Mouse (Mus musculus) midbrain, embryonic 12.5 days (tissue): ENCODE results near the gene Nphp1. TPM values are rescaled to one million over a fixed set of nuclear protein-coding genes. Genes with fewer than 3 reads are reported as not detected.

Experiments used
- ATAC-seq: fragments of 200-750 bp; cut with Nextera tagmentation; 2 replicates; pipeline ENCODE4 v1.8.0; 2017; ENCODE audit warnings: low read depth, moderate TSS enrichment, moderate library complexity; ENCODE audit not compliant: low FRiP score
- H3K27ac ChIP-seq: fragments of 300-500 bp; sonication (generic); replicated peaks from 2 replicates; pipeline ENCODE4 v1.5.1; 2016; ENCODE audit warnings: mild to moderate bottlenecking
- H3K27me3 ChIP-seq: fragments of 300-500 bp; sonication (generic); 2 replicates; pipeline ENCODE4 v1.6.1; 2016; ENCODE audit warnings: mild to moderate bottlenecking
- H3K36me3 ChIP-seq: fragments of 300-500 bp; sonication (generic); 2 replicates; pipeline ENCODE4 v1.6.1; 2016
- H3K4me1 ChIP-seq: fragments of 300-500 bp; sonication (generic); 2 replicates; pipeline ENCODE4 v1.6.1; 2016
- H3K4me2 ChIP-seq: fragments of 300-500 bp; sonication (generic); replicated peaks from 2 replicates; pipeline ENCODE4 v1.6.1; 2016; ENCODE audit warnings: mild to moderate bottlenecking, moderate library complexity
- H3K4me3 ChIP-seq: fragments of 300-500 bp; sonication (generic); 2 replicates; pipeline ENCODE4 v1.5.1; 2016; ENCODE audit warnings: mild to moderate bottlenecking
- H3K9ac ChIP-seq: fragments of 300-500 bp; sonication (generic); replicated peaks from 2 replicates; pipeline ENCODE4 v1.6.1; 2016; ENCODE audit warnings: mild to moderate bottlenecking, moderate library complexity
- H3K9me3 ChIP-seq: fragments of 300-500 bp; sonication (generic); 2 replicates; pipeline ENCODE4 v1.6.1; 2016; ENCODE audit warnings: mild to moderate bottlenecking
- WGBS: fragments of 180-500 bp; shearing (Covaris S2); methylation state at CpG from one replicate; pipeline ENCODE4 v1.1.7; 2016; 5-methylcytosine and 5-hydroxymethylcytosine counted together
- polyA plus RNA-seq: library from polyadenylated mRNA; unstranded; fragments of >200 nt; fragmentation: Nextera tagmentation; extraction: Ambion mirVana; gene quantifications from 2 replicates; pipeline ENCODE4 v1.2.1, GENCODE M21; 2016

The Nphp1 gene
- polyA plus RNA-seq, 1 experiment from 2014 or later = 31.7 TPM

DNA sequence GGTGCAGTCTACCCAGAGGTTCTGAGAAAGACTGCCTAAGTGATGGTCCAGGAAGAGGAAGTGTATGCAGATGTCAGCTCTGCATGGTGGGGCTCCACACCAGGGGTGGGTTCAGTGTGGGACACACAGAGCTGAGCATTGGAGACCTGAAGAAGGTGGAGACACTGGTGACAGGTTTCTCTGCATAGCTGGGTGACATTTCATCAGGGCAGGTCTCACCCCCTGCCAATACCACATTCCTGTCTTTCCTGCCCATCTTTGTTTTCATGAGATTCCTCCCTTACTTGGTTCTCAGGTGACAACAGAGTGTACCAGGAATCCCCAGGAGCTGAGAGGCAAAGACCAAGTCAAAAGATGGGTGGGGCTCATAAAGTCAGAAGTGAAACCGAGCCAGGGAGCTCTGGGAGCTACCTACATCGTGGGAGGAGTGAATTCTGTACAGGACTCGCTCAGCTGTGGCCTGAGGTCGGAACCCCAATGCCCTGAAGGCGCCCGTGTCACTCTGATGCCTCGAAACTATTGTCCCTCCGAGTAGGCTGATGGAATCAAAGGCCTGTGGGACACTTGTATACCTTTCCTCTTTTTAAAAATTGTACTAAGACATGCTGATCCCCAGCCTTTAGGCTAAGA lies 69.7 kb downstream of the Nphp1 start:
- H3K27me3 ChIP-seq = no peaks in the 10 kb centered on the region
- H3K4me1 ChIP-seq = no peaks in the 10 kb centered on the region
- no peaks in the 10 kb centered on the region for H3K36me3 ChIP-seq
- H3K9me3 ChIP-seq = no peaks in the 10 kb centered on the region
- 75% methylated on average over 8 of the region's 8 CpGs for WGBS
- no peak overlapping the region for H3K4me2 ChIP-seq
- ATAC-seq = no peak
- no peak overlapping the region for H3K9ac ChIP-seq
- H3K4me3 ChIP-seq = no peak overlapping the region
- no peak overlapping the region for H3K27ac ChIP-seq

DNA sequence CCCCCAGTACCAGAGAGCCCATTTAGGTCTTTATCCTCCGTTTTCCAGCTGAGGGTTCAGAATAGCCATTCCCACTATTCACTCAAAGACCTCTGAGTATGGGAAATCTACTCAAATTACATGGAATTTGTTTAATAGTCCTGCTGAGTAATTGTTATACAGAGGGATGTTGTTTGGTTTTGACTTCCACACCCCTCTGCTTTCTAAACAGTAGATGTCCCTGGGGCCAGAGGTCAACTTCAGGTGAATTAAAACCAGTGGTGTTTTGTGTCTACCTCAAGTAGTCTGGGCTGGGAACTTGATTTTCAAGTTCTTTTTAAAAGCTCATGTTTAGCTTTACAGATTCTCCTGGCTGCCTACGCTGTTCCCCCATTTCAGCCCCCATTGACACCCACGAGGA lies 74.0 kb downstream of the Nphp1 start:
- H3K36me3 ChIP-seq = no peaks in the 10 kb centered on the region
- no peak overlapping the region for H3K4me3 ChIP-seq
- H3K27me3 ChIP-seq = no peaks in the 10 kb centered on the region
- H3K4me1 ChIP-seq = no peaks in the 10 kb centered on the region
- 69% methylated on average over 3 of the region's 3 CpGs for WGBS
- no peaks in the 10 kb centered on the region for H3K9me3 ChIP-seq
- no peak overlapping the region for H3K27ac ChIP-seq
- no peak overlapping the region for H3K4me2 ChIP-seq
- ATAC-seq = no peak
- no peak overlapping the region for H3K9ac ChIP-seq

DNA sequence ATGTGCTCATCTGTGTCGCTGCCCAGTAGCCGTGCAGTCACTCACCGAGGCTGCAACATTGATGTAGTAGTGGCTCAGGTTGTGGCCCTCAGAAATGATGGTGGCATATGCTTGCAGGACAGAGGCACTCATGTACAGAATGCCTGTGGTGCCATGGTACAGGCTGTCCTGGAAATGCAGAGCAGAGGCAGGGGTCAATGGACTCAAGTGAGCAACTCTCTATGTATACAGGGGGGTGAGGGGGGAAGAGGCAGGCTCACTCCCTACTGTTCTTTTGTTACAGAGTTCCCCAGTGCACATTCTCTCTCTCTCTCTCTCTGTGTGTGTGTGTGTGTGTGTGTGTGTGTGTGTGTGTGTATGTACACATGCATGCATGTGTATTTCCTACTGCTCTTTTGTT lies 79.9 kb downstream of the Nphp1 start:
- Histone ChIP-seq H3K27ac (no peak overlapping the region), H3K4me3 (no peak overlapping the region), H3K27me3 (no peaks in the 10 kb centered on the region), H3K4me2 (no peak overlapping the region), H3K4me1 (no peaks in the 10 kb centered on the region), H3K36me3 (no peaks in the 10 kb centered on the region), H3K9me3 (no peaks in the 10 kb centered on the region), H3K9ac (no peak overlapping the region)
- ATAC-seq = no peak
- WGBS = 71% methylated on average over 3 of the region's 3 CpGs

DNA sequence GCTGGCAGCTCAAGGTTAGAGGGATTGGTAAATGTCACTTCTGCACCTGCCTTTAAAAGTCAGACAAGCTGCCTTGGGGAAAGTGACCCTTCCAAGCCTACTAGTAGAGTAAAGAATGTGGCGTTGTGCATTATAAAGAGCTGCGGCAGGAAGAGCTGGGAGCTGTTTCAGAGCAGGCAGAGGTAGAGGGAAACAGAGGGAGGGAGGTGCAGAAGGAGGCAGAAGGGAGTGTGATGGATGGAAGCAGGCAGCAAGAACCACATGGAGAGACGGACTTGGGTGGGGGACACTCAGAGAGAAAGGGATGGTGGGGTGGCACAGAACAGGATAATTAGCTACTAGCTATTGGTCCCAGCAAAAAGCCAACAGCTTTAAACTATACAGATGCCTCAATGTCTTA lies 80.6 kb downstream of the Nphp1 start:
- no peaks in the 10 kb centered on the region for H3K9me3 ChIP-seq
- 63% methylated on average over 3 of the region's 3 CpGs for WGBS
- ATAC-seq = no peak

DNA sequence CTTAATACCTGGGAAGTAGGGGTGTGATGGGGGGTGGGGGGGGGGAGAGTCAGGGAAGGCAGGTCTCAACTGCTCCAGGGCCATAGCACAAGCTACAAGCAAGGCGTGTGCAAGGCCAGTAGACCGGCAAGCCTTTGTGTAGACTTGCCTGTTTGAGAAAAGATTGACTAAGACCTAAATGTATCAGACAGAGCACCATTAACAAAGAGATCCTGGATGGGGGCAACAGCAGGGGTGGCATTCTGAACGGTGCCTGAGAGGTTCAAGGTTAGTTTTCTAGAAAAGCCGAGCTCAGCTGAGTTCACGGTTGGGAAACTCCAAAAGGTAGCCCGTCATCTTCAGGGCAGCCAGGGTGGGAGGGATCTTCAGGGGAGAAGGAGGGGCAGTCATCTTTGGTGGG lies 83.4 kb downstream of the Nphp1 start:
- ATAC-seq = no peak
- H3K9ac ChIP-seq = no peak overlapping the region
- no peak overlapping the region for H3K4me2 ChIP-seq
- H3K4me1 ChIP-seq = no peaks in the 10 kb centered on the region
- WGBS = 79% methylated on average over 6 of the region's 6 CpGs
- H3K27me3 ChIP-seq = no peaks in the 10 kb centered on the region
- H3K4me3 ChIP-seq = no peak overlapping the region
- H3K9me3 ChIP-seq = no peaks in the 10 kb centered on the region
- H3K27ac ChIP-seq = no peak overlapping the region
- H3K36me3 ChIP-seq = no peaks in the 10 kb centered on the region

More for the DNA sequence above, 80.6 kb downstream of the Nphp1 start:
- no peaks in the 10 kb centered on the region for H3K4me1 ChIP-seq
- H3K27ac ChIP-seq = no peak overlapping the region
- no peak overlapping the region for H3K4me3 ChIP-seq
- H3K27me3 ChIP-seq = no peaks in the 10 kb centered on the region
- H3K4me2 ChIP-seq = no peak overlapping the region
- H3K9ac ChIP-seq = no peak overlapping the region
- no peaks in the 10 kb centered on the region for H3K36me3 ChIP-seq

Other genes starting within 250 kb of the Nphp1 start
- 0.31 and 0.62 TPM in 2 replicates for gene Prom2, start 247.4 kb downstream of the Nphp1 start, polyA plus RNA-seq
- gene Zfp661, start 201.8 kb downstream of the Nphp1 start, polyA plus RNA-seq = 9.4 TPM in 2 replicates
- 151 and 168 TPM in 2 replicates for gene Mrps5, start 201.7 kb downstream of the Nphp1 start, polyA plus RNA-seq
- 0.88 and 1.2 TPM in 2 replicates for gene Mal, start 132.2 kb downstream of the Nphp1 start, polyA plus RNA-seq
- gene Mall, start 59.0 kb downstream of the Nphp1 start, polyA plus RNA-seq = 0.63 and 0.74 TPM in 2 replicates
- gene Mtln, start 3.6 kb upstream of the Nphp1 start, polyA plus RNA-seq = 30.6 and 31.7 TPM in 2 replicates
- gene Bub1, start 43.0 kb upstream of the Nphp1 start, polyA plus RNA-seq = 67.6 and 68.3 TPM in 2 replicates
- gene Acoxl, start 50.0 kb upstream of the Nphp1 start, polyA plus RNA-seq = not detected in 2 replicates